Mouse (Mus musculus): ENCODE measurements around the gene Wnt7b. TPM values are rescaled to one million over a fixed set of nuclear protein-coding genes. Genes with fewer than 3 reads are reported as not detected.

The Wnt7b gene
- polyA plus RNA-seq, 1 experiment, result not detected

GRCm38 (mm10) chr15:85555799-85556198, 26.5 kb downstream of the Wnt7b start:
- H3K4me1 ChIP-seq (ENCODE audit: control insufficient read depth, insufficient read depth, low read length), result no peaks in the 10 kb centered on the region
- no peak for TF ChIP-seq CTCF (IDR thresholded peaks at IDR 0.05; ENCODE audit: low read depth, low read length)
- no peak for TF ChIP-seq POLR2A (IDR thresholded peaks at IDR 0.05; ENCODE audit: borderline replicate concordance, low read depth, low read length)
- H3K27ac ChIP-seq (ENCODE audit: insufficient read depth, low read depth, low read length), result no peak overlapping the region
- H3K4me3 ChIP-seq (ENCODE audit: insufficient read depth, low read length), result no peak overlapping the region

GRCm38 (mm10) chr15:85553421-85553820, 28.9 kb downstream of the Wnt7b start:
- Histone ChIP-seq H3K4me1 (ENCODE audit: control insufficient read depth, insufficient read depth, low read length) (no peaks in the 10 kb centered on the region), H3K4me3 (ENCODE audit: insufficient read depth, low read length) (no peak overlapping the region), H3K27ac (ENCODE audit: insufficient read depth, low read depth, low read length) (no peak overlapping the region)
- TF ChIP-seq CTCF (IDR thresholded peaks at IDR 0.05; ENCODE audit: low read depth, low read length) (no peak), POLR2A (IDR thresholded peaks at IDR 0.05; ENCODE audit: borderline replicate concordance, low read depth, low read length) (no peak)

DNA sequence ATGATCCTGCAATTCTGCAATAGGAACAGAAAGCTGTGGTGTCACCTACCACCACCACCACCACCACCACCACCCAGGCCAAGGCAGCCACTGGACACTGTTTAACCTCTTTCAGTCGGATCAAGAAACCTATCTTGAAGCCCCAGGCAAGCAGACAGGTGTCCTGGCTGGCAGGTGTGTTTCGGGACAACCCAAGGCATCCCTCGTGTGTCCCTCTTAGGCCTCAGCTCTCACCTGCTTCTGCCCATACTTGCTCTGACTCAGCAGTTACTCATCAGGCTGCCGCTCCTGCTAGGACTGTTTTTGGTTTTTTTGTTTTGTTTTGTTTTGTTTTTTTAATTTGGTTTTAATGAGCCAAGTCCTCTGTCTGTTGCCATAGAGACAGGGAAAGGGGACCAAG, 35.8 kb downstream of the Wnt7b start:
- Histone ChIP-seq H3K4me3 (ENCODE audit: insufficient read depth, low read length) (no peak overlapping the region), H3K27ac (ENCODE audit: insufficient read depth, low read depth, low read length) (no peak overlapping the region), H3K4me1 (ENCODE audit: control insufficient read depth, insufficient read depth, low read length) (no peaks in the 10 kb centered on the region)
- no peak for TF ChIP-seq CTCF (IDR thresholded peaks at IDR 0.05; ENCODE audit: low read depth, low read length)
- TF ChIP-seq POLR2A (IDR thresholded peaks at IDR 0.05; ENCODE audit: borderline replicate concordance, low read depth, low read length), result no peak

GRCm38 (mm10) chr15:85545369-85545768, 36.9 kb downstream of the Wnt7b start:
- TF ChIP-seq POLR2A (IDR thresholded peaks at IDR 0.05; ENCODE audit: borderline replicate concordance, low read depth, low read length), result no peak
- TF ChIP-seq CTCF (IDR thresholded peaks at IDR 0.05; ENCODE audit: low read depth, low read length), result no peak
- Histone ChIP-seq H3K4me1 (ENCODE audit: control insufficient read depth, insufficient read depth, low read length) (no peaks in the 10 kb centered on the region), H3K27ac (ENCODE audit: insufficient read depth, low read depth, low read length) (no peak overlapping the region), H3K4me3 (ENCODE audit: insufficient read depth, low read length) (no peak overlapping the region)

DNA sequence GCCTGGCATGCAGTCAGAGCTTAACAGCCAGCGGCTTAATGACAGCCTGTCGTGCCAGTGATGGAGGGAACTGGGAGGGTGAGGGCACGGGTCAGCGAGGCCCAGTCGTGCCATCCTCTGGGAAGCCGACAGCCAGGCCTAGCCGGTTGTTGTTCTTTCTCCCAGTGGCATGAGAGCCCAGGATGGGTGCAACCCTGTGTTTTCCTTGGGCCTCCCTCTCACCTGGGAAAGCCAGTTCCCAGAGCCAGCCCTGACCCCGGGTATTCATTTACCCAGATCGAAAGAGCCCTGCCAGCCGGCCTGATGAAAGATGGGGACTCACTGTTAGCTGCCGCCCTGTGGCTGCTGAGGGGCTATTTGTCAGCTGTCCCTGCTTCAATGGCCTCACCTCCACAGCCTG, 44.1 kb downstream of the Wnt7b start:
- no peak for TF ChIP-seq POLR2A (IDR thresholded peaks at IDR 0.05; ENCODE audit: borderline replicate concordance, low read depth, low read length)
- no peak overlapping the region for H3K4me3 ChIP-seq (ENCODE audit: insufficient read depth, low read length)
- no peak overlapping the region for H3K27ac ChIP-seq (ENCODE audit: insufficient read depth, low read depth, low read length)
- no peaks in the 10 kb centered on the region for H3K4me1 ChIP-seq (ENCODE audit: control insufficient read depth, insufficient read depth, low read length)

- Histone ChIP-seq H3K4me1 (ENCODE audit: control insufficient read depth, insufficient read depth, low read length) (no peaks in the 10 kb centered on the region), H3K27ac (ENCODE audit: insufficient read depth, low read depth, low read length) (no peak overlapping the region), H3K4me3 (ENCODE audit: insufficient read depth, low read length) (no peak overlapping the region)
- no peak for TF ChIP-seq CTCF (IDR thresholded peaks at IDR 0.05; ENCODE audit: low read depth, low read length)
- TF ChIP-seq POLR2A (IDR thresholded peaks at IDR 0.05; ENCODE audit: borderline replicate concordance, low read depth, low read length), result no peak
Measured at GRCm38 (mm10) chr15:85537151-85537550, 45.1 kb downstream of the Wnt7b start.

DNA sequence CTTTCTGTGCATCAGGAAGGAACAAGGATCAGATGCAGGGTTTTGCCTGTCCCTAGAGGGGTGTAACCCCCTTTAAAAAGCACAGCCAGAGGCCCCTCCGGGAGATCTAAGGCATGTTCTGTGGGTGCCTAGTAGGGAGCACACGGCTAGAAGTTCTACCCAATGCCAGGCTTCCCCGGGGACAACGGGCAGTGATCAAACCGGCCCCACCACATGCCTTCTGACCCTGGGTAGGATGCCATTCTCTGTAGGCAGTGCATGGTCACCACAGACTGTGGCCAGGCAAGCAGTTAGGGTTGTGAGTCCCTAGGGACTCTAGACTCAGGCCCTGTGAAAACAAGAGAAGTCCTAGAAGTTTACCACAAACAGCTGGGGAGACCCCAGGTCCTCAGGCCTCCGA, 47.6 kb downstream of the Wnt7b start:
- no peak overlapping the region for H3K27ac ChIP-seq (ENCODE audit: insufficient read depth, low read depth, low read length)
- no peak overlapping the region for H3K4me3 ChIP-seq (ENCODE audit: insufficient read depth, low read length)
- TF ChIP-seq CTCF (IDR thresholded peaks at IDR 0.05; ENCODE audit: low read depth, low read length) (no peak), POLR2A (IDR thresholded peaks at IDR 0.05; ENCODE audit: borderline replicate concordance, low read depth, low read length) (no peak)
- no peaks in the 10 kb centered on the region for H3K4me1 ChIP-seq (ENCODE audit: control insufficient read depth, insufficient read depth, low read length)

DNA sequence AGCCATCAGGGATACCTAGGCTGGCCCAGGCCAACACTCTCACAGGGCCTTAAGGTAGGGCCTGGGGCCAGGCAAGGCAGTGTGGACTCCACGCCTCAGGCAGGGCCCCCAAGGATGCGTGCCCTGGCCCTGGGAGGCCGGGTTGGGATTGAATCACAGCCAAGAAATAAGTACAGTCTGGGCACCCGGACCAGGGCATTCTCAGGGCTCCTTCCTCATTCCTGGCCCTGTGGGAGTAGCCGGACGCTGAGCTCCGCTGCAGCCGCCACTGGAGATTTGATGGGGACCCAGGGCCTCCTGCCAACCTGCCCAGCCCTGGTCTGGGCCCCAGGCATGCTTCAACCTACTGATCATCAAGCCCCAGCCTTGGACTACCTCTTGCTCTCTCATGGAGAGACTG, 48.1 kb downstream of the Wnt7b start:
- H3K4me3 ChIP-seq (ENCODE audit: insufficient read depth, low read length), result no peak overlapping the region
- TF ChIP-seq CTCF (IDR thresholded peaks at IDR 0.05; ENCODE audit: low read depth, low read length) (no peak), POLR2A (IDR thresholded peaks at IDR 0.05; ENCODE audit: borderline replicate concordance, low read depth, low read length) (no peak)
- H3K27ac ChIP-seq (ENCODE audit: insufficient read depth, low read depth, low read length), result no peak overlapping the region
- H3K4me1 ChIP-seq (ENCODE audit: control insufficient read depth, insufficient read depth, low read length), result no peaks in the 10 kb centered on the region

DNA sequence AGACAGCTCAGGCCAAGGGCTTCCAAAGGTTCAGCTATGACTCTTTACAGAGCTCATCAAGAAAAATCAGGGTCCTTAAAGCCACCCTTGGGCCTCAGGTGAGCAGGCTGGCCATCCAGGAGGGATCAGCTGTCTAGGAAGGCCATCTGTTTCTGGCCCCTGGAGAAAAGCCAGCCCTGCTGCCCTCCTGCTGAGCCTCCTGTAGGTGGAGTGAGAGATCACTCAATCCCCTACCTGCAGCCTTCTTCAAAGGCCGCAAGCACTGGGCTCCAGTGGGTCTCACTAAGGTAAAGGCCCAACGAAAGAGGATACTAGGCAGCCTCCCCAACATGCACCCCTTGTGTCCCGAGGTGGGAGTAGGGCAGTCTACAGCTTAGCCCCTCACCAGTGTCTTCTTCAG, 50.2 kb downstream of the Wnt7b start:
- Histone ChIP-seq H3K27ac (ENCODE audit: insufficient read depth, low read depth, low read length) (no peak overlapping the region), H3K4me1 (ENCODE audit: control insufficient read depth, insufficient read depth, low read length) (no peaks in the 10 kb centered on the region), H3K4me3 (ENCODE audit: insufficient read depth, low read length) (no peak overlapping the region)
- no peak for TF ChIP-seq POLR2A (IDR thresholded peaks at IDR 0.05; ENCODE audit: borderline replicate concordance, low read depth, low read length)
- TF ChIP-seq CTCF (IDR thresholded peaks at IDR 0.05; ENCODE audit: low read depth, low read length), result no peak

DNA sequence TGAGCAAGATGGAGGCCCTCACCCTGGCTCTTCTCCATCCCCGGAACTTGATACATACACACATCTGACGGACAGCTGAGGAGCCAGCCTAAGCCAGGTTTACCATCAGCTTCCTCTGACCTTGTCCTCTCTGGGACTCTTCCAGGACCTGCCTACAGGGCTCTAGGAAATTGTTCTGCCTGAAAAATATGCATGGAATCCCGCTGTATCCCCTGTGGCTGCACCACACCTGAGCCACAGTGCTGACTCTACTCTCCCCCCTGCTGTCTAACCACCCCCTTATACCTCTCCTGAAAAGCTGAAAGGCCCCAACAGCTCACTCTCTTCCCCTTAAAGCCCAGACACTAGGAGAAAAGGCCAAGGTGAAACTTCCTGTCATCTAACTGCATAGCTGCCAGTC, 52.4 kb downstream of the Wnt7b start:
- Histone ChIP-seq H3K27ac (ENCODE audit: insufficient read depth, low read depth, low read length) (no peak overlapping the region), H3K4me1 (ENCODE audit: control insufficient read depth, insufficient read depth, low read length) (no peaks in the 10 kb centered on the region), H3K4me3 (ENCODE audit: insufficient read depth, low read length) (no peak overlapping the region)
- no peak for TF ChIP-seq CTCF (IDR thresholded peaks at IDR 0.05; ENCODE audit: low read depth, low read length)
- no peak for TF ChIP-seq POLR2A (IDR thresholded peaks at IDR 0.05; ENCODE audit: borderline replicate concordance, low read depth, low read length)

GRCm38 (mm10) chr15:85524404-85524950, 57.8 kb downstream of the Wnt7b start:
- H3K27ac ChIP-seq (ENCODE audit: insufficient read depth, low read depth, low read length), result no peak overlapping the region
- no peaks in the 10 kb centered on the region for H3K4me1 ChIP-seq (ENCODE audit: control insufficient read depth, insufficient read depth, low read length)
- TF ChIP-seq CTCF (IDR thresholded peaks at IDR 0.05; ENCODE audit: low read depth, low read length) (no peak), POLR2A (IDR thresholded peaks at IDR 0.05; ENCODE audit: borderline replicate concordance, low read depth, low read length) (no peak)
- H3K4me3 ChIP-seq (ENCODE audit: insufficient read depth, low read length), result no peak overlapping the region
